Mouse (Mus musculus) 416B (cell line): Measurements from ENCODE around the gene Myo5c.

Experiments
- DNase-seq: peaks from one replicate; pipeline ENCODE4 v3.0.0; 2011; ENCODE audit warnings: low read depth

The Myo5c gene

GRCm38 (mm10) chr9:75322099-75322885, 90.5 kb downstream of the Myo5c start:
- DNase-seq, result no peak

GRCm38 (mm10) chr9:75328047-75328446, 96.2 kb downstream of the Myo5c start:
- DNase-seq, result no peak

GRCm38 (mm10) chr9:75330821-75331220, 99.0 kb downstream of the Myo5c start:
- DNase-seq, result no peak

- DNase-seq, result no peak
Observed at GRCm38 (mm10) chr9:75334440-75334839, 102.6 kb downstream of the Myo5c start.

DNA sequence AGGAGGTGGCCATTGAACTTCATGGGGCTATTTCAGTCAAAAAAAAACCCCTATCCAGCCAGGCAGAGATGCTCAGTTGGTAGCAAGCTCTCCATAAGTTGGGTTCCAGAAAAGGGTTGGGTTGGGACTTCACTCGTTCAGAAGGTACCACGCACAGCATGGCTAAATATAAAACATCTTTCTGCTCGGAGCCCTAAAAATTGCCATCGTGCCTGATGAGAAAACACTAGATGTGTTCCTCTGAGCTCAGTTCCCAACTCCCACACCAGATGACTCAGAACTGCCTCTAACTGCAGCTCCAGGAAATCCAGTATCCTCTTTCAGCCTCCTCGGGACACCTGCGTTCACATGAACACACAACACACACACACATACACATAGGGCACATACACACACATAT, 106.2 kb downstream of the Myo5c start:
- no peak for DNase-seq

DNA sequence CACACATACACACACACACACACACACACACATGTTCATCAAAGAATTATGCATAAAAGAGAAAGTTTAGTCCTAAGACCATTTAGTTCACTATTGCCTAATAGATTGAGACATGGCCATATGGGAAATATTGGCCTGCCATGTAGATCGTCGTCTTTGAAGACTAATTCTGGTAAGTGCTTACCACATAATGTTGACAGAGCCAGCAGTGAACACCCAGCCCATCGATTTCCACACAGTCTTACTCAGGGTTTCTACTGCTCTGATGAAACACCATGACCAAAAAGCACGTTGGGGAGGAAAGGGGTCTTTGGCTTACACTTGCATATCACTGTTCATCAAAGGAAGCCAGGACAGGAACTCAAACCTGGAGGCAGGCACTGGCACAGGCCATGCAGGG, 110.6 kb downstream of the Myo5c start:
- DNase-seq, result peak; percentile 89

- DNase-seq, result no peak
Observed at GRCm38 (mm10) chr9:75347458-75347857, 115.6 kb downstream of the Myo5c start, which contains the start of gene Bcl2l10. Gene Bcl2l10 (plus strand): TSS chr9:75347758.

DNA sequence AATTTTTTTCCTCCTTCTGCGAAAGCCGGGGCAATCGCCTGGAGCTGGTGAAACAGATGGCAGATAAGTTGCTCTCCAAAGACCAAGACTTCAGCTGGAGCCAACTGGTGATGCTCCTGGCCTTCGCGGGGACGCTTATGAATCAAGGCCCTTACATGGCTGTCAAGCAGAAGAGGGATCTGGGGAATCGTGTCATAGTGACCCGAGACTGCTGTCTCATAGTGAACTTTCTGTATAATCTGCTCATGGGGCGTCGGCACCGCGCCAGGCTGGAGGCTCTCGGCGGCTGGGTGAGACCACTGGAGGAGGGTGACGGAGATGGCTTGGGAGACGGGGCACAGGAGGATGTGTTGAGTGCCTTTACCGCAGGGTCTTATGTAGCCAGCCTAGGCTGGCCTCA, 116.2 kb downstream of the Myo5c start:
- DNase-seq, result no peak

DNA sequence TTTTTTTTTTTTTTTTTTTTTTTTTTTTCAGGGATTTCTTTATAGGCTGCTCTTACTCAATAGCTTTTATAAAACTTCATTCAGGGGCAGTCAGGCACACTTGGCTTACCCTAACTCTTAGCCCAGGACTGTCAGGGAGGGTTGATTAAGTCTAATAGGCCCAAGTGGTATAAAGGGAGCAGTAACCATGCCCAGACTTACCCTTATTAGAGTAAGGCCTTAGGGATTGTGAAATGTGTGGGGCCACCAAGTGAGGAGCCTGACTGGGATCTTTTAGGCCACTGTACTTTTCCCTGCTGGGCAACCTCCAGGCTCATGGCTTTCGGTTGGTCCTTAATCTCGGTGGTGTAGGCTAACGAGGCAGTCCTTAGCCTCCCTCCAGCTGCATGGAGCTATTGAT, 116.8 kb downstream of the Myo5c start:
- no peak for DNase-seq

DNA sequence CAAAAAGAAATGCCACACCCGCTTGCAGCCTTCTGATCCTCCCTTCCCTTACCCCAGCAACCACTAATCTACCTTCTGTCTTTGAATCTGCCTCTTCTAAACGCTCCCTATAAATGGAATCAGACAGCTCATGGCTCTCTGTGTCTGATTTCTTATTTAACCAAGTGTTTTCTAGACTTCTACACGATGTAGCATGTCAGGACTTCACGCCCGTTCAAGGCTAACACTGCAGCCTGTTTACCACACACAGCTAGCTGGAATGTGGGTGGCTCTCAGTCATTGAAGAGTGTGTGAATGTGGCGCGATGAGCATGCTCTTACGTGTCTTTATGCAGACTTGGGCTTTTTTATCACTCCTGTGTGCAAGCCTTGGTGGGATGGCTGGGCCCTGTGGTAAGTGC, 121.3 kb downstream of the Myo5c start:
- no peak for DNase-seq
